Mouse (Mus musculus): ENCODE measurements around the gene Hspb9. TPM values are rescaled to one million over a fixed set of nuclear protein-coding genes. Genes with fewer than 3 reads are reported as not detected.

Hspb9 gene
- total RNA-seq, 1 experiment from 2014 or later, result not detected

DNA sequence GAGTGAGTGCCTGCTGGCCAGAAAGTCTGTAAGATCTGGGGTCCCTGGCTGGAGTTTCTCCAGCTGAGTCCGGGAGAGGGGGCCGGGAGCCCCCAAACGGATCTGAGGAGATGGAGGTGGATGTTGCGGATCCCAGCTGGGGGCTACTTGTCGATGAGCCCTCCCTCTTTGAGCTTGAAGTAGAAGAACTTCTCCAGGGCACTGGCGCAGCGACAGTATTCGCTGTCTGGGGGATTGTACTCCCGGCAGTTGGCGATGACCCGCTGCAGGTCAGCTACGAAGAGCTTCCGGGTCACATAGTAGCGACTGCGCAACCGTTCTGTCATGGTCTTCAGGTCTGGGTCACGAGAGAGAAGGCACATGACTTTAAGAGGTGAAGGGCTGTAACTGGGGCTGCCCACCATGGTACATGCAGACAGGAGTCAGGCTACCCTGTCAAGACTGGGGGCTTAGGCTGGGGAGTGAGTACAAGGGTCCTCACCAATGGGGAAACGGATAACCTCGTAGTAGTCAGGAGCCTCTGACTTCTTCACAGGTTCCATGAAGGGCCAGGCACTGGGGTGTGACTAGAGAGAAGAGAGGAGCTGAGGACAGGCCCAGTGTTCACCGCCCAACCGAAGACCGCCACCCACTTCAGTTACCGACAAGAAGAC is 8.4 kb upstream of the Hspb9 start:
- no peak for DNase-seq

DNA sequence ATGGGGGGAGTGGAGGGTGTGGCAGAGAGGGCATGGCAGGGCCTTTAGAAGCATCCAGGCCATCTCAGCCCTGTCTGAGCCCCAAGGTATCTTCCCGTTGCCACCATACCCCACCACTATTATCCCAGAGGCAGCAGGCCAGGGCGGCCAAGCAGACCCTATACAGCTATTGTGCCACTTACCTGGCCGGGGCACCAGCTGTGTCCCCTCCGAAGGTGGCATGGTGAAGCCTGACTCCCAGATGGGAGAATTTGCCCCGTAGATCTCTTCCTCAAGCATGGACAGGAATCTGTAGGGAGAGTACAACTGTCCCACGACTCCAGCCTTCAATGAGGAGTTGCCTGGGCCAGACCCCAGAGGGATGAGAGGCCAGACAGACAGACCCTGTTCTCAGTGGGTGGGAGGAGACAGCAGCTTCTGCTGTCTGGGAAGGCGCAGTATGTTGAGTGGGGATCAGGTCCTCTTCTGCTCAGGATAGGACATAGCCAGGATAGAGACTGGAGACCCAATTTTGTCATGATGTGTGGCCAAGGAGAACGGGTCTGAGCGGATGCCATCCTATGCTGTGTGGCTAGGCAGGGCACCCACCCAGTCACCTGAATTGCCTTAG is 4.3 kb upstream of the Hspb9 start:
- DNase-seq, result no peak

- DNase-seq, result no peak
These were observed 3.1 kb upstream of the Hspb9 start for GRCm38 (mm10) chr11:100710528-100710927.

DNA sequence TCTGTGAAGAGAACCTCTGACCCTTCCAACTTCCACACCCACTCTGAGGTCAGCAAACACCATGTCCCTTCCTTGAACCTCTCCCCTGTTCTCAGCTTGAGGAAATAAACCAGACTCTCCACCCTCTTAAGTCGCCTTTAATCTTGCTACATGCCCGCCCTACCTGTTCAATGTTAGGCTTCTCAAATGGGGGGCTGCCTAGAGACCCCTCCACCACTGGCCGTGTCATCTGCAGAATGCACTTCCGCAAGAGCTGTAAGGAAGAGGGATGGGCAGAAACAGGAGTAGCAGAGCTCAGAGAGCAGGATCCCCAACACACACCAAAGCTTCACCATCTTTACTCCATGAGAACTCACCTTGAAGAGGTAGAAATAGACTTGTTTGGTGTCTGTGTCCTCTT is 2.7 kb upstream of the Hspb9 start:
- DNase-seq, result no peak

- peak; percentile 90 for DNase-seq
These were observed 1.7 kb upstream of the Hspb9 start, which contains the start of gene Kat2a for GRCm38 (mm10) chr11:100711783-100712615. TSS of gene Kat2a (minus strand) at chr11:100712465.

DNA sequence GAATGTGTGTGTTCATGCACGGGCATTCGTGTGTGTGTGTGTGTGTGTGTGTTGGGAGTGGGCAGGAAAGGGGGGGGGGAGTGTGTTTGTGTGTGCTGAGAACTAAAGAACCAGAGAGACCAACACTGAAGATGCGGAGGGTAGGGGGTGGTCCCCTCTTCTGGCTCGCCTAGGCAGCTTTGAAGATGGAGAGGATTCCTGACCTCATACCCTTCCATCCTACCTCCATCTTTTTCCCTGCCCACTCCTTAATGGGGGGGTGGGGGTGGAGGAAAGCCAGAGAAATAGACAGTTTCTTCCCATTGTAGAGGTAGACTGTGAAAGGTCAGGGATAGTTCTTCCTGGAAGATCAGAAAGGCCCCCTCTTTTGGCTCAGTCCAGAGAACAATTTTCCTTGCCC is 476 bp upstream of the Hspb9 start:
- no peak for DNase-seq

- DNase-seq, result peak; percentile 83
These were observed 875 bp downstream of the Hspb9 start for GRCm38 (mm10) chr11:100714534-100714915.

DNA sequence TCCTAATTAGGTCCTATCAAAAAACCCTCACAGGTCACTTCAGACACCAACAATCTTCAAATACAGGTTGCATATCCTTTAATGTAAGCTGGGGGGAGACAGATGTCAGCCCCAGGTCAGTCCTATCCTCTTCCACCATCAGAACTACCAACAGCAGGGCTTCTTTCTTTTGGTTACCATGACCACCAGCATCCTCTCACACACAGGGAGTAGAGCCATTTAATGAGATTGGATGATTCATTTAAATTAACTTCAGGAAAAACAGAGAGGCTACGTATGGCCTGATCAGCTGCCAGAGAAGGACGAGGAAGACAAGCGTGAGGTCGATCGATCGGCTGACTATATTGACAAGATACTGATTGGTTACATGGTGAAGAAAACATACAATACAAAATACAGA is 1.3 kb downstream of the Hspb9 start:
- DNase-seq, result no peak

DNA sequence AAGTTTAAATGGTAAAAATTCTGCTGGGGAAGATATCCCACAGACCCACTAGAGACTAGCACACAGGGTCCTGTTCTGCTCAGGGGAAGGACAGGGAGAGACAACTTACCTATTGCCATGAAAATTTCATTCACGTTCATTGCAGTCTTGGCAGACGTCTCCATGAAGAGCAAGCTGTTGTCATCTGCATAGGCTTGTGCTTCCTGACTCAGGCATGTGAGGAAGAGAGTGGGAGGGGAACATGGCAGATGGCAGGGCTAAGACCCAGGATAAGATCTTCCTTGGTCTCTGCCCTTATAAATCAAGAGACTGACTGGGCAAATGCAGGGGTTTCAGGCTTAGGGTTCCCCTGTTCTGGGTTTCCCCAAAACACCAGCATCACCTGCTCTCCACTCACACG is 3.0 kb downstream of the Hspb9 start:
- no peak for DNase-seq

- no peak for DNase-seq
These were observed 4.8 kb downstream of the Hspb9 start for GRCm38 (mm10) chr11:100718462-100718861.

GRCm38 (mm10) chr11:100718866-100719265 is 5.2 kb downstream of the Hspb9 start:
- no peak for DNase-seq

DNA sequence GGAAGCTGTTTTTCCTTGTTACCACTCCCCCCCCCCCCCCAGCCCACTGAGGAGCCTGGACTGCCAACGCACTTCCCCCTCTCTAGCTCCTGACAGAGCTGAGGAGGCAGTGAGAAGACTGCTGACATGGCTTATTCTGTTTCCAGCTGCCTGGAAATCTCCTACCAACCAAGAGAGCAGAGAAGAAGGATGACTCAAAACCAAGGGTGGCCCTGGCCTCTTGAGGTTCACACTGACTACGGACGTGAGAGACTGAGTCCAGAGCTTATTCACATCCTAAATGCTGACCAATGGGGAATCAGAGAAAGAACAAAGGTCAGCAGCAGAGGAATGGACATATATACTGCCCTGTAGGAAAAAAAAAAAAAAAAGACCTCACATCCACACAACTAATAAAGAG is 5.7 kb downstream of the Hspb9 start:
- no peak for DNase-seq

GRCm38 (mm10) chr11:100719893-100720292 is 6.2 kb downstream of the Hspb9 start:
- no peak for DNase-seq

DNA sequence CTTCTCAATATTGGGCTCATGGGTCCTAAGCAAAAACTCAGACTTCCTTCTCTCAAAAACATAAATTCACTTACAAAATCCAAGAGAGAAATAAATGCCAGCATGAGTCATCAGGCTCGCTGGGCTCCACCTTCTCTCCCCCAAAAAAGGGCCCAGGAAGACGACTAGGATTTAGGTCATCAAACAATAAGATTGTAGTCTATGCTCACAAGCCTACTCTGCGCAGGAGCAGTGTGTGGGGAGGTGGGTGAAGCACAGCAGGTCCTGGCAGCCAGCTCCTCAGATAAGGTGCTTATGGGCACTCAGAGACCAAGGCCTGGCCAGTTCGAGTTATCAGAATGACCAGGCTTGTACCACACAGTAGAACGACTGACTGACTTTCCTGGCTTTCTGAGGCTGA is 6.7 kb downstream of the Hspb9 start:
- DNase-seq, result no peak

- DNase-seq, result no peak
These were observed 7.6 kb downstream of the Hspb9 start for GRCm38 (mm10) chr11:100721254-100721653.

GRCm38 (mm10) chr11:100721776-100722492 is 8.3 kb downstream of the Hspb9 start:
- no peak for DNase-seq

DNA sequence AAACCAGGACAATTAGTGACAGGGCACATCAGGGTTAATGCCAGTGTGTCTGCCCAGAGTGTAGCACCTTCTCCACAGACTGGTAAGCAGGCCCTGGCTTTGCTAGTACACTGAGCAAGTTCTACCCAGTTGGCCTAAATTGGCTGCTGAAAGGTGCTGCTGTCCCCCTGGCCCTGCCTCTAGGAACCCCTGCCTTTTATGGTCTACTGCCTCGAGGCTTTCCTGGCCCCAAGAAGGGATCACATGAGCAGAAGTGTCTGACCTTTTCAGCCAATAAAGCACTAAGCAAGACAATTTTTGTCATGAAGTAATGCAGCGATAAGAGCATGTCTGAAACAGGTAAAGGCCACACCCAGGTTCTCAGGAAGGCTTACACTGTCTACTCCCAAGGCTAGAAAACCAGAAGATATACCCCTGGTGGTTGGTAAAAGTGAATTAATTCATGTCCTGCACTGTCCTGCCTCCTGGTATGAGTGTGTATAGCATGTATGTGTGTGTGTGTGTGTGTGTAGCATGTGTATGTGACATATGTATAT is 8.9 kb downstream of the Hspb9 start:
- no peak for DNase-seq

DNA sequence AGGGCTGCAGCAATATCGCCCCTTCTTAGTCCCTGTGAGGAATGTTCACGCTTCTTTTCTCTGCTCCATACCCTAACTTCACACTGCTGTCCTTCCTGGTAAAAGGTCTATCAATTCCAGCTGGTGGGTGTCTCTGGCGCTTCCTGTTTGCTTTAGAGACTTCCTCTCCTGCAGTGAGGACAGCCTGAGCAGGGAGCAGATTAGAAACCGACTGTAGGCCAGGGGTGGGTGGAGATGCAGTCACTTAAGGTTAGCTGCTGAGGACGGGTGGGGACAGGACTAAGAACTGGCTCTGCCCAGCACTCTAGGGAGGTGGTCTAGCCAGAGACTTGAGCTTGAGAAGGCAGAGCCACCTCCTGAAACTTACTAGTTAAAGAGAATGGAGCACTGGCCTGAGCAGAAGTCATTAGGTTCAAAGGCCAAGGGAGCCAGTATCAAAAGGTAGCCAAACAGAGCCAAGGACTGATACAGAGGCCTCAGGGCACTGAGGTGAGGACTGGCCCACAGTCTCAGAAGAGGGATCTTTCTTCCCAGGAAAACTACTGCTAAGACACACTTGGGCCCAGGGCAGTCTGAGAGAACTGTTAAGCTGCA is 11.4 kb downstream of the Hspb9 start:
- DNase-seq, result no peak

- DNase-seq, result no peak
These were observed 13.6 kb downstream of the Hspb9 start for GRCm38 (mm10) chr11:100727201-100727600.

- no peak for DNase-seq
These were observed 15.0 kb downstream of the Hspb9 start for GRCm38 (mm10) chr11:100728601-100729000.

DNA sequence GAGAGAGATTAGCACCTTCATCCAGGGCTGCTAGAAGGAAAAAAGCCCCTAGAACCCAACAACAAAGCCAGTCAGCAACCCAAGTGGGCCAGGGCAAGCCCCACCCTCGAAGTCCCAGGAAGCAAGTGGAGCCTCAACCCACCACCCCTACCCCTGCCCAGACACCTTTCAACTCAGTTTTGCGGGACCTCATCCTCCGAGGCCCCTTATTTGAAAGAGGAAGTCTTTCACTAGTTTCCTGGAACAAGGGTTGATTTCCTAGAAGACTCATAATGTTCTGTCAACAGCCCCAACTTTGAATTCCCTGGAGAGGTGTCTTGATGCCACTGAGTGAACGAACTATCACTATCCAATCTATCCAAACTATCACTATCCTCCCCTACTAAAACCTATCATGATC is 16.3 kb downstream of the Hspb9 start:
- DNase-seq, result no peak

All from adrenal gland, postnatal 25 days (tissue).